8 mouse cellular contexts compared by ENCODE assay signal in the genomic region with DNA sequence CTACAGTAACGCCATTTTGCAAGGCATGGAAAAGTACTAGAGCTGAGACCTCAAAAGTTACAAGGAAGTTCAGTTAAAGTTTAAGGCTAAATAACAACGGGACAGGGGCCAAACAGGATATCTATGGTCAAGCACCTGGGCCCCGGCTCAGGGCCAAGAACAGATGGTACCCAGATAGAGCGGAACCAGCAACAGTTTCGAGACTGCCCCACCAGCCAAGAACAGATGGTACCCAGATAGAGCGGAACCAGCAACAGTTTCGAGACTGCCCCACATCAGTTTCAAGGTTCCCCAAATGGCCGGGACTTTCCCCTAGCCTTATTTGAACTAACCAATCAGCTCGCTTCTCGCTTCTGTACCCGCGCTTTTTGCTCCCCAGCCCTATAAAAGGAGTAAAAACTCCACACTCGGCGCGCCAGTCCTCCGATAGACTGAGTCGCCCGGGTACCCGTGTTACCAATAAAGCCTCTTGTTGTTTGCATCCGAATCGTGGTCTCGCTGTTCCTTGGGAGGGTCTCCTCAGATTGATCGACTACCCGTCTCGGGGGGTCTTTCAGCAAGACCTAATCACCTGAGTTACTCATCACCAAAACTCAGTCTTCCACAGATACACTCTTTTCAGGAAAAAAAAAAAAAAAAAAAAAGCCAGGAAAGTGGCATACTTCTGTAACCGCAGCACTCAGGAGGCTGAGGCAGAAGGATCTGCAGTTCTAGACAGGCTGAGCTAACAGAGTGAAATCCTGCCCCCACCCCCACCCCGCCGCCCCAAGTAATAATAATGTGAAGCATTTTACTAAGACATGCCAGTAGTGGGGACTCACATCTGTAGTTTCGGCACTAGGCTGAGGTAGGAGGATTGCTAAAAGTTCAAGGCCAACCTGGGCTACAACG. TPM values are rescaled to one million over a fixed set of nuclear protein-coding genes. Genes with fewer than 3 reads are reported as not detected.
A peak's percentile ranks its signal among the peaks of the same experiment; 100 is the strongest.
DNase-seq lines count a peak whose midpoint lies in the region; ATAC-seq and TF ChIP-seq lines count a peak whose summit lies in the region.

No protein-coding gene starts in this region.

- H3K27me3 ChIP-seq in cerebellum, adult 2 months (ENCODE audit: control insufficient read depth, insufficient read depth, low read length), result no peaks in the 10 kb centered on the region
- H3K27me3 ChIP-seq in intestine, embryonic 14.5 days (replicated peaks; ENCODE audit: control insufficient read depth, insufficient read depth, low read length), result no peaks in the 10 kb centered on the region
- no peaks in the 10 kb centered on the region for H3K27me3 ChIP-seq in liver, embryonic 16.5 days (ENCODE audit: control insufficient read depth, insufficient read depth, low read depth, low read length)

- H3K4me3 ChIP-seq in cerebellum, adult 2 months (replicated peaks; ENCODE audit: insufficient read depth, low read depth, low read length), result peak overlapping the region; percentile 44
- peak overlapping the region; percentile 81 for H3K4me3 ChIP-seq in intestine, embryonic 14.5 days (ENCODE audit: low read depth, low read length)
- H3K4me3 ChIP-seq in liver, embryonic 16.5 days (ENCODE audit: low read depth, low read length), result peak overlapping the region; percentile 100

- H3K9ac ChIP-seq in intestine, embryonic 14.5 days (ENCODE audit: low read length), result no peak overlapping the region
- H3K9ac ChIP-seq in liver, embryonic 16.5 days (ENCODE audit: low read depth, low read length), result peak overlapping the region; percentile 100

- TF ChIP-seq POLR2A in cerebellum, adult 2 months (IDR thresholded peaks at IDR 0.05; ENCODE audit: borderline replicate concordance, insufficient read depth, low read length), result no peak

- intact Hi-C loops in left cerebral cortex, postnatal 4 days (cut with DNase I), result no loop called here

- no peak for ATAC-seq in intestine, embryonic 14.5 days (replicated peaks; ENCODE audit: low FRiP score, low TSS enrichment, low read depth)
- ATAC-seq in liver, embryonic 16.5 days (ENCODE audit: low read depth), result peak; percentile 75

- H3K36me3 ChIP-seq in intestine, embryonic 14.5 days (ENCODE audit: control insufficient read depth, insufficient read depth, low read length), result peaks cover 19% of the 10 kb centered on the region; the same call in 1 of the 2 replicates
- peaks cover 40% of the 10 kb centered on the region for H3K36me3 ChIP-seq in liver, embryonic 16.5 days (ENCODE audit: control insufficient read depth, insufficient read depth)

- H3K27ac ChIP-seq in cerebellum, adult 2 months (ENCODE audit: insufficient read depth, low read length), result peak overlapping the region; percentile 77
- H3K27ac ChIP-seq in intestine, embryonic 14.5 days (ENCODE audit: low read depth), result peak overlapping the region; percentile 99
- peak overlapping the region; percentile 100 for H3K27ac ChIP-seq in liver, embryonic 16.5 days (ENCODE audit: low read length)

- DNase-seq in left cerebral cortex, postnatal 4 days, result peak; percentile 24
- DNase-seq in left cerebral cortex, adult 18-20 months (ENCODE audit: low spot score in 2 of 2), result no peak
- DNase-seq in cerebellum, adult 2 months, result peak; percentile 73 to 82
- peak; percentile 70 for DNase-seq in gastrocnemius, postnatal 25 days
- DNase-seq in intestine, embryonic 14.5 days (ENCODE audit: low spot score), result no peak
- DNase-seq in natural killer cell, adult 2 months (ENCODE audit: low spot score in 2 of 2), result peak; percentile 85 to 88
- no peak for DNase-seq in right cerebral cortex, adult 2 months (ENCODE audit: low spot score in 2 of 2)

- H3K9me3 ChIP-seq in intestine, embryonic 14.5 days (ENCODE audit: control insufficient read depth, low read length), result no peaks in the 10 kb centered on the region
- no peaks in the 10 kb centered on the region for H3K9me3 ChIP-seq in liver, embryonic 16.5 days (replicated peaks; ENCODE audit: control insufficient read depth, low read length)

- H3K4me1 ChIP-seq in cerebellum, adult 2 months (ENCODE audit: control insufficient read depth, insufficient read depth, low read length), result peaks cover 11% of the 10 kb centered on the region
- peaks cover 41% of the 10 kb centered on the region for H3K4me1 ChIP-seq in intestine, embryonic 14.5 days (replicated peaks; ENCODE audit: control insufficient read depth, insufficient read depth, low read length)
- peaks cover 51% of the 10 kb centered on the region for H3K4me1 ChIP-seq in liver, embryonic 16.5 days (ENCODE audit: control insufficient read depth, low read depth, low read length)

- WGBS in cerebellum, adult 2 months, result 66% methylated on average over 30 of the region's 30 CpGs
- WGBS in intestine, embryonic 14.5 days, result 90% methylated on average over 30 of the region's 30 CpGs
- WGBS in liver, embryonic 16.5 days (ENCODE audit: insufficient replicate concordance), result 18% methylated on average over 30 of the region's 30 CpGs

- peak overlapping the region; percentile 70 for H3K4me2 ChIP-seq in intestine, embryonic 14.5 days (ENCODE audit: low read length)
- peak overlapping the region; percentile 77 for H3K4me2 ChIP-seq in liver, embryonic 16.5 days (ENCODE audit: low read depth, low read length)

- TF ChIP-seq CTCF in cerebellum, adult 2 months (IDR thresholded peaks at IDR 0.05; ENCODE audit: borderline replicate concordance, insufficient read depth, low read depth, low read length), result no peak

RNA-seq across cellular contexts. Expression of a gene that starts 2.0 kb away (rescaled TPM):
- total RNA-seq in left cerebral cortex, postnatal 4 days (2021), result 100 to 1,000 TPM; 138 to 139 TPM
- 100 to 1,000 TPM; 223 to 236 TPM for total RNA-seq in left cerebral cortex, adult 18-20 months (2021)
- 162 and 179 TPM in 2 replicates for polyA plus RNA-seq in cerebellum, adult 2 months (2012; rRNA removed)
- total RNA-seq in gastrocnemius, postnatal 25 days (2021), result 100 to 1,000 TPM in 1 of 2 experiments, 10 to 100 TPM in 1; 97.5 to 115 TPM
- polyA plus RNA-seq in intestine, embryonic 14.5 days (2014; fragmentation: Nextera tagmentation; extraction: Ambion mirVana), result 54.3 and 60.7 TPM in 2 replicates
- 138 and 149 TPM in 2 replicates for polyA plus RNA-seq in liver, embryonic 16.5 days (2015; fragmentation: Nextera tagmentation; extraction: Ambion mirVana)

RNA-seq across cellular contexts. Expression of a gene that starts 15.3 kb away (rescaled TPM):
- 10 to 100 TPM; 83.4 to 91.6 TPM for total RNA-seq in left cerebral cortex, postnatal 4 days (2021)
- total RNA-seq in left cerebral cortex, adult 18-20 months (2021), result 100 to 1,000 TPM; 130 to 132 TPM
- polyA plus RNA-seq in cerebellum, adult 2 months (2012; rRNA removed), result 49.6 and 57.4 TPM in 2 replicates
- total RNA-seq in gastrocnemius, postnatal 25 days (2021), result 10 to 100 TPM; 72.1 to 93.5 TPM
- 130 and 131 TPM in 2 replicates for polyA plus RNA-seq in intestine, embryonic 14.5 days (2014; fragmentation: Nextera tagmentation; extraction: Ambion mirVana)
- 83.1 and 86.6 TPM in 2 replicates for polyA plus RNA-seq in liver, embryonic 16.5 days (2015; fragmentation: Nextera tagmentation; extraction: Ambion mirVana)

RNA-seq across cellular contexts. Expression of a gene that starts 40.8 kb away (rescaled TPM):
- total RNA-seq in left cerebral cortex, postnatal 4 days (2021), result 10 to 100 TPM; 40.1 to 46.8 TPM
- 10 to 100 TPM; 66.3 to 68.8 TPM for total RNA-seq in left cerebral cortex, adult 18-20 months (2021)
- polyA plus RNA-seq in cerebellum, adult 2 months (2012; rRNA removed), result 23.7 and 28.0 TPM in 2 replicates
- 1 to 10 TPM; 4.8 to 5.6 TPM for total RNA-seq in gastrocnemius, postnatal 25 days (2021)
- polyA plus RNA-seq in intestine, embryonic 14.5 days (2014; fragmentation: Nextera tagmentation; extraction: Ambion mirVana), result 40.6 and 40.8 TPM in 2 replicates
- polyA plus RNA-seq in liver, embryonic 16.5 days (2015; fragmentation: Nextera tagmentation; extraction: Ambion mirVana), result 9.2 and 10.6 TPM in 2 replicates

Comparison
In these comparisons a context has a peak if more than half of its experiments do, and no peak if none do; other contexts are left out.
1. DNase-seq: peak in left cerebral cortex, postnatal 4 days (single experiment), cerebellum, adult 2 months (2 of 2), gastrocnemius, postnatal 25 days (single experiment) and natural killer cell, adult 2 months (2 of 2); none in left cerebral cortex, adult 18-20 months (0 of 2), intestine, embryonic 14.5 days (single experiment) and right cerebral cortex, adult 2 months (0 of 2).
2. H3K4me3 ChIP-seq: peak in every context shown above with its lines; median percentile 100 in liver, embryonic 16.5 days; 81 in intestine, embryonic 14.5 days; 44 in cerebellum, adult 2 months.
3. RNA of a gene that starts 40.8 kb away (total RNA-seq): 66.3 to 68.8 TPM in left cerebral cortex, adult 18-20 months and 40.1 to 46.8 TPM in left cerebral cortex, postnatal 4 days; 4.8 to 5.6 TPM in gastrocnemius, postnatal 25 days; every median in the first group is over 4 times any median in the second.
4. Peak in every context shown above with its lines, with median percentiles within 50 percentile points of each other: H3K27ac ChIP-seq.